Mouse (Mus musculus) megakaryocyte, embryonic 14.5 days (primary cell): ENCODE results near the gene Mrpl4. TPM values are rescaled to one million over a fixed set of nuclear protein-coding genes. Genes with fewer than 3 reads are reported as not detected.

Source experiments
- H3K27me3 ChIP-seq: replicated peaks from 2 replicates; pipeline ENCODE3; 2012; ENCODE audit warnings: inconsistent platforms
- H3K36me3 ChIP-seq: replicated peaks from 2 replicates; pipeline ENCODE3; 2012; ENCODE audit warnings: low read length, inconsistent platforms, mixed read lengths
- H3K4me1 ChIP-seq: 2 replicates; pipeline ENCODE4 v1.6.1; 2012; ENCODE audit warnings: inconsistent platforms
- H3K4me3 ChIP-seq: replicated peaks from 2 replicates; pipeline ENCODE3; 2012; ENCODE audit warnings: moderate library complexity, mild to moderate bottlenecking, inconsistent platforms
- H3K9me3 ChIP-seq: 2 replicates; pipeline ENCODE4 v1.6.1; 2012; ENCODE audit warnings: inconsistent platforms
- FLI1 ChIP-seq: IDR thresholded peaks from 2 replicates; pipeline ENCODE4 v1.6.1; 2012; ENCODE audit warnings: low read length, inconsistent platforms, mixed read lengths
- GATA1 ChIP-seq: IDR thresholded peaks from 3 replicates; pipeline ENCODE4 v1.6.1; 2012; ENCODE audit warnings: mixed read lengths, low read length, inconsistent platforms, borderline replicate concordance
- polyA plus RNA-seq: library from polyadenylated mRNA; stranded (reverse); fragments of >175 nt; gene quantifications from 2 replicates; pipeline ENCODE4 v1.2.3, GENCODE M21; 2012; ENCODE audit warnings: low replicate concordance; ENCODE audit not compliant: insufficient read depth

The Mrpl4 gene
- 62.4 and 63.4 TPM in 2 replicates for polyA plus RNA-seq

DNA sequence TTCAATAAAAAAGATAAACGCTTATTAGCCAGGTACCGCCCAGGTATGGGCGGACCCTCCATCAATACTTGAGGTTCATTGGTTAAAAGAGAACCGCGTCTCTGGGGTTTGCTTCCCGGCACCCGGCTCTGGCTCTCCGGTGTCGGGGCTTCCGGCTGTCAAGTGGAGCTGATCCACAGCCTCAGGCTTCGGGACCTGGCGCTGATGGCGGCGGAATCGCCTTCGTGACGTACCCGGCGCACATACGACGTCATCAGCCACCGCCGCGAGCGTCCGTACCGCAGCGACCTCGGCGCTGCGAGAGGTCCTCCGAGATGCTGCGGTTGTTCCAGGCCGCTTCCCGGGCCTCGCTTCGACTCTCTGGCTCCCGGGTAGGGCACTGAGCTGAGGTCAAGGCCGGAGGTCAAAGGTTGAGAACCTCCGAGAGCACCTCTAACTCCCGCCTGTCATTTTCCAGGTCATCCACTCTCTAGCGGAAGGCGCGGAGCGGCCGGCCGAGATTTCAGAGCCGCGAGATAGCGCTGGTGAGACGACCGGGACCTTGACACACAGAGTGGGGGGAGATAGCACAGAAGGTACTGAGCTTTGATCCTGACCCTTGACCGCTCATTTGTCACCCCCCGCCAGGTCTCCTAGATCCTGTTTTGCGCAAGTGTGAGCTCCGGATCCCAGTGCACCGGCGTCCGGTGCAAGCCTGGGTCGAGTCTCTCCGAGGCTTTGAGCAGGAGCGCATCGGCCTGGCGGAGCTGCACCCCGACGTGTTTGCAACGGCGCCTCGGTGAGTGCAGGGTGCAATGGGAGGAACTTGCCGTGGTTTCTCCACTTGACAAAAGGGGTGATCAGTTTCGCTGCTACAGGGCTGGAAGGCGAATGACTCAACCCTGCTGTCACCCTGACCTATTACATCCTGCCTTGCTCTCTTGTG is at the start of gene Mrpl4:
TSS of gene Mrpl4 (plus strand) at position 112 of the 925 bp plus-strand sequence.
- Histone ChIP-seq H3K4me3 (peak within 1 kb of the TSS; percentile 92), H3K4me1 (peaks cover 23% of the 10 kb centered on the region), H3K36me3 (peaks cover 35% of the 10 kb centered on the region), H3K9me3 (no peaks in the 10 kb centered on the region), H3K27me3 (no peaks in the 10 kb centered on the region)
- TF ChIP-seq GATA1: no peak
- no peak for TF ChIP-seq FLI1

DNA sequence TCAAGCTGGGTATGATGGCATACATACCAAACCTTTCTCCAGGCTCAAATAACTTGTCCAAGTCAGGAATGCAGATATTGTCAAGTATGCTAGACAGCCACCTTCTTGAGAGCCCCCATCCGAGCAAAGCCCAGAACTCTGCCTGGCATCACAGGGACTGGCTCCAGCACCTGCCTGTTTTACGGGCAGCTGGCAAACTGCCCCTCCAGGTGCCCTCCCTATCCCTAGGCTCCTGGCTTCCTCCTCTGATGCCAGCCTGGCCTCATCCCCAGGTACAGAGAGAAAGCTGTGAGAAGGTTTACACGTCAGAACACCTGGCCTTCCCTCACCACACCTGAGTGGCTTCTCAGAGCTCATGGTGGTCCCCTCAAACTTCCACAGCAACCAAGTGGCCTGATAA is 45.5 kb upstream of the Mrpl4 start:
- peaks cover 56% of the 10 kb centered on the region for H3K4me1 ChIP-seq
- H3K36me3 ChIP-seq: no peaks in the 10 kb centered on the region
- no peaks in the 10 kb centered on the region for H3K9me3 ChIP-seq
- TF ChIP-seq GATA1 (no peak), FLI1 (no peak)
- no peak overlapping the region for H3K4me3 ChIP-seq
- H3K27me3 ChIP-seq: no peaks in the 10 kb centered on the region

DNA sequence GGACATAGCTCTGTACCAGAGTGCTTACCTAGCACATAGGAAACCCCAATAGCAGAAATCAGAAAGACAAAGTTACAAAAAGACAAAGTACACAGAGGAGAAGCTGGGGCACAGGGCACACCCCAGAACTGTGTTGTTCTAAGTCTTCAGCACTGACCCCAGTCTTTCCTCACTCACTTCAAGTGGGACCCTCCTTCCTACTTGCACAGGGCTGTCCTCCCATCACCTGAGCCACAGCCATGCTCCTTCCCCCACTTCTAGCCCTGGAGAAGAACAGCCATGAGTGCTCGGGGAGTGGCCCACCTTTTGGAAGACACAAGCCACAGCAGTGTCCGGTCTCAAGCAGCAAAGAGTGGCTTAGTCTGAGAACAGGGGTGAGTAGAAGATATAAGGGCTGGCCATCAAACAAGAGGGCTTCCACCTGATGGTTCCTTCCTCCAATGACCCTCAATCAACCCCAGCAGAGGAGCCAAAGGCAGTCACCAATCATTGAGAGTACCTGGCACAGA is 43.1 kb upstream of the Mrpl4 start, which contains the start of gene Dnmt1:
TSS of gene Dnmt1 (minus strand) at position 459 of the 509 bp plus-strand sequence.
- peaks cover 71% of the 10 kb centered on the region for H3K4me1 ChIP-seq
- no peaks in the 10 kb centered on the region for H3K27me3 ChIP-seq
- no peak within 1 kb of the TSS for H3K4me3 ChIP-seq
- no peaks in the 10 kb centered on the region for H3K9me3 ChIP-seq
- H3K36me3 ChIP-seq: peaks cover 14% of the 10 kb centered on the region
- TF ChIP-seq FLI1: no peak
- no peak for TF ChIP-seq GATA1

DNA sequence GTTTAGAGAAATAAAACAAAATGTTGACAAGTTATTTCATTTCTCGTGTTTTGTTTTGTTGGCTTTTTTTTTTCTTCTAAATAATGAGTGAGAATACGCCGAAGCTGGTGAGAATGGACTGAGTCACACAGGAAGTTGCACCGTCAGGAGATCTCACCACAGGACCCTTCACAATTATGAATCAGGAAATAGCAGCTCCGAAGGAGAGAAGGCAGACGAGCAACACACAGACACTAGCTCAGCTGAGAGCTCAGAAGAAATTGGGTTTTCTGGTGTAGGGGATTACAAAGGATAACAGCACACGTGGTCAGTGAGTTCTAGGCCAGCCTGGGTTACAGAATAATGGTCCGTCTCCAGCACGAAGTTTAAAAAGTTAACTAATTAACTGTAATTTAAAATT is 41.0 kb upstream of the Mrpl4 start:
- Histone ChIP-seq H3K27me3 (no peaks in the 10 kb centered on the region), H3K9me3 (no peaks in the 10 kb centered on the region), H3K4me1 (peaks cover 85% of the 10 kb centered on the region), H3K36me3 (peaks cover 31% of the 10 kb centered on the region), H3K4me3 (peak overlapping the region; percentile 77)
- TF ChIP-seq GATA1 (no peak), FLI1 (no peak)

DNA sequence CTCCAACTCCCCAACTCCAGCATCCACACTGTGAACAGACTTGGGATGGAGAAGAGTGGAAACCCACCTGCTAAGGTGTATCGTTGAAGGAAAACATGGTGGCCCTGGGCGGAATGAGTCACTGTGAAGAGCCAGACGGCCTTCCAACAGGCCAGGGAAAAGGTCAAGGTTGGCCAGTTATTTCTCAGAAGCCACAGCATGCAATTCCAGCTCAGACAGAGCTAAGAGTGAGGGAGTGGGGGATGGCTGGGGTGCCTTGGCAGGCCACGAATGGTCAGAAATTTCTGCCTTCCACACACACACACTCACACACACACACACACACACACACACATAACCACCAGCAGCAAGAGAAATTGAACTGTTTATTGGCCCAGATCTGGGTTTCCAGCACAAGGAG is 36.9 kb upstream of the Mrpl4 start:
- Histone ChIP-seq H3K36me3 (peaks cover 67% of the 10 kb centered on the region), H3K4me1 (peaks cover 94% of the 10 kb centered on the region), H3K9me3 (no peaks in the 10 kb centered on the region), H3K4me3 (peak overlapping the region; percentile 85), H3K27me3 (no peaks in the 10 kb centered on the region)
- TF ChIP-seq FLI1 (no peak), GATA1 (no peak)

DNA sequence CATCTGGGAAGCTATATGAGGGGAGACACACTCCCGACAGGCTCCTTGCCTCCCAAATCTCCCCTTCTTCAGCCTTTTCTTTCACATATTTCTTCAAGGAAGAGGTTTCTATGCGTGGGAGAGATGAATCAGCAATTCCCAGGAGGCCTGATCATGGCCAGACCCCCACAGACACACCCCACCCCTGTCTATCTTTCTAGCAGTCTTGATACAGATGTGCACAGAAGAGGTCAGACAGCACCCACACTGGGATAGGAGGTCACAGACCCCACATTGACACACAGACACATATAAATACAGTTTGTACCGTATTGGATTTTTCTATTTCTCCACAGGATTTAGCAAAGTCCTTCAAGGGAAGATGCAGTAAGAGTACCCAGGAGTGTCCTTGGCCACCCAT is 36.5 kb upstream of the Mrpl4 start:
- H3K4me3 ChIP-seq: peak overlapping the region; percentile 85
- TF ChIP-seq GATA1: no peak
- no peak for TF ChIP-seq FLI1
- no peaks in the 10 kb centered on the region for H3K9me3 ChIP-seq
- H3K36me3 ChIP-seq: peaks cover 71% of the 10 kb centered on the region
- H3K4me1 ChIP-seq: peaks cover 94% of the 10 kb centered on the region
- no peaks in the 10 kb centered on the region for H3K27me3 ChIP-seq

DNA sequence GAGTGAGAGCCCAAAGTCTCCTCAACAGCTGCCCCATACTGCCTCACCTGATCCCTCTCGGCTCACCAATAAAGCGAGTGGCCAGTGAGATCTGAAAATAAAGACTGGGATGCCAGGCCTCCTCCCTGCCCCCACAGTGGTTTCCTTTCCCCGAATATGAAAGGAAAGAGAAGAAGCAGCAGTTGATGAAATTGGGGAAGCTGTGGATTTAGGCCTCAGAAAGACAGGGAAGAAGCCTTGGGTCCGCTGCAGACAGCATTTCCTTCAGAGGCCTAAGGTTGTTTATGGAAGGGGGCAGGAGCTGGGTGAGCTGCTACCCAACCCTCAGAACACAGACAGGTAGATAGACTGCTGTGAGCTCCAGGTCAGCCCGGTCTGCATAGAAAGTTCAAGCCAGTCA is 35.8 kb upstream of the Mrpl4 start:
- Histone ChIP-seq H3K4me1 (peaks cover 94% of the 10 kb centered on the region), H3K4me3 (peak overlapping the region; percentile 85), H3K9me3 (no peaks in the 10 kb centered on the region), H3K36me3 (peaks cover 79% of the 10 kb centered on the region), H3K27me3 (no peaks in the 10 kb centered on the region)
- TF ChIP-seq FLI1 (no peak), GATA1 (no peak)

DNA sequence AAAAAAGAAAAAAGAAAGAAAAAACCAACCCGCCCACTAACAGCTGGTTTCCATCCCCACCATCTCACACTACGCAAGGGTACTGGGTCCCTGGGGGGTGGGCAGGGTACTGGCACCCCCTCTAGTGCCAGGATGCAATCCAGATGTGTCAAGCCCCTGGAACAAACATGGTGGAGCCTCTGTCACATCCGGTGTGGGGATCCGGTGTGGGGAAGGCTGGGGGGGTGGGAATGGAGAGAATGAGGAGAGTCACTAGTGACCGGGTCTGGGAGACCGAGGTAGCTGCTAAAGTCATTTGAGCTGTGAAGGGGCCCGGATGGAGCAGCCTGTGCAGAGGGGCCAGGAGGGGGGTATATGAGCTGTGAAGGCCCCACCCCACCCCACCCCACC is 30.8 kb upstream of the Mrpl4 start:
- Histone ChIP-seq H3K36me3 (peaks cover 57% of the 10 kb centered on the region), H3K27me3 (no peaks in the 10 kb centered on the region), H3K9me3 (no peaks in the 10 kb centered on the region), H3K4me3 (no peak overlapping the region), H3K4me1 (peaks cover 88% of the 10 kb centered on the region)
- TF ChIP-seq FLI1 (no peak), GATA1 (no peak)

DNA sequence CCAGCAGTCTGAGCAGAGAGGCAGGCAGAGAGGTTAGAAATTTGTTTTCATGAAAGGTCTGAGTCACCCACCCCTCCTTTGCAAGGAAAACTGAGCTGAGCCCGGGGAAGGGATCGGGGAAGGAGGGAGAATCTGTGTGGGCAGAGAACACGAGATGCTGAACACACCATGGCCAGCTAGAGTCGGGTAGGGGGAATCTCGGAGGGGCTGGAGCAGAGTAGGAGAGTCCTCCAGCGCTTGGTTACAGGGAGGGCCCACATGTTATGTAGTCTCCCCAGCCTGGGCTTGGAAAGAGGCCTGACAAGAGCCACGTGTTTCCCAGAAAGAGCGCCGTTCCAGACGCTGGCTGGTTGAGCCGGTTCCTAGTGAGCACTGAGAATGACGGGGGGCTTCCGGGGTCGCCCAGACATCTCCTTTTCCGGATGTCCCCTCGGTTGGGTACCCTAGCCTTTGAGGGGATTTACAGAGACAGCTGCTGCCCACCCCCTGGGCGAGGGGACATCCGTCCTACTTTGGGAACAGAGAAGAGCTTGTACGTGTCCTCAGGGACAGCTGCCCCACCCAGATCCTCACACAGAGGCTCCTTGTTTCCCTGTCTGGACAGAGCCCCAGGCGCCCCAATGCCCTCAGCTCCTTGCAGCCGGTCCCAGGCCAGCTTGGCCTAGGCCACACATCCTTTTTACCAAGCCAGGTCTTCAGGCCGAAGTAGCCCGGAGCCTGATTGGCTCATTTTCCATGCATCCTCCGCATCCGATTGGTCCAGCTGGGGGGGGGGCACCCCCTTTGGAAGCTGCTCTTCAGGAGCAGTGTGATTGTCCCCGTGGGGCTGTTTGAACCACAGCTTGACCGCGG is 30.2 kb upstream of the Mrpl4 start:
- Histone ChIP-seq H3K36me3 (peaks cover 51% of the 10 kb centered on the region), H3K4me3 (no peak overlapping the region), H3K27me3 (no peaks in the 10 kb centered on the region), H3K9me3 (no peaks in the 10 kb centered on the region), H3K4me1 (peaks cover 88% of the 10 kb centered on the region)
- TF ChIP-seq FLI1 (no peak), GATA1 (no peak)

DNA sequence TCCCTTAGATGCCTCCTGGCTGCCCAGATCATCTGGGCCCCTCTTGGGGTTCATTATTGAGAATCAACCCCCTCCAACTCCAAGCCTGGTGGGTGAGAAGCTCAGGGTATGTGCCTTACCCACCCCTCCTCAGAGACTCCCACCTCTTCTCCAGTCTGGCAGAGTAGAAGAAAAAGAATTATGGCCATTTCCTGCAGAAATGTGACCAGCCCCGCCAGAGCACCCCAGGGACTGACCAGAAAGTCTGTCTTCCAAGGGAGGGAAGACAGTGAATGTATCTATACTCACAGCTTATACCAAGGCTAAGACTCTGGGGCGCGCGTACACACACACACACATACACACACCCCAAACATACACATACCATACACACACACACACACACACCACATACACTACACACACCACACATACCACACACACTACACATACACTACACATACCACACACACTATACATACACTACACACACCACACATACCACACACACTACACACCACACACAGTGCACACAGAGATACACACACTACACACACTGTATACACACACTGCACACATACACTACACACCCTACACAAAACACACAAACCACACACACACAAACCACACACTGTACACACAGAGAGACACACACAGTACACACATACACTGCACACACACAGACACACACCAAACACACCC is 29.4 kb upstream of the Mrpl4 start:
- Histone ChIP-seq H3K36me3 (peaks cover 44% of the 10 kb centered on the region), H3K4me3 (peak overlapping the region; percentile 88), H3K9me3 (no peaks in the 10 kb centered on the region), H3K4me1 (peaks cover 88% of the 10 kb centered on the region), H3K27me3 (no peaks in the 10 kb centered on the region)
- TF ChIP-seq FLI1 (no peak), GATA1 (no peak)
